Mouse (Mus musculus): ENCODE data around the gene Hoxa11.

Gene Hoxa11

DNA sequence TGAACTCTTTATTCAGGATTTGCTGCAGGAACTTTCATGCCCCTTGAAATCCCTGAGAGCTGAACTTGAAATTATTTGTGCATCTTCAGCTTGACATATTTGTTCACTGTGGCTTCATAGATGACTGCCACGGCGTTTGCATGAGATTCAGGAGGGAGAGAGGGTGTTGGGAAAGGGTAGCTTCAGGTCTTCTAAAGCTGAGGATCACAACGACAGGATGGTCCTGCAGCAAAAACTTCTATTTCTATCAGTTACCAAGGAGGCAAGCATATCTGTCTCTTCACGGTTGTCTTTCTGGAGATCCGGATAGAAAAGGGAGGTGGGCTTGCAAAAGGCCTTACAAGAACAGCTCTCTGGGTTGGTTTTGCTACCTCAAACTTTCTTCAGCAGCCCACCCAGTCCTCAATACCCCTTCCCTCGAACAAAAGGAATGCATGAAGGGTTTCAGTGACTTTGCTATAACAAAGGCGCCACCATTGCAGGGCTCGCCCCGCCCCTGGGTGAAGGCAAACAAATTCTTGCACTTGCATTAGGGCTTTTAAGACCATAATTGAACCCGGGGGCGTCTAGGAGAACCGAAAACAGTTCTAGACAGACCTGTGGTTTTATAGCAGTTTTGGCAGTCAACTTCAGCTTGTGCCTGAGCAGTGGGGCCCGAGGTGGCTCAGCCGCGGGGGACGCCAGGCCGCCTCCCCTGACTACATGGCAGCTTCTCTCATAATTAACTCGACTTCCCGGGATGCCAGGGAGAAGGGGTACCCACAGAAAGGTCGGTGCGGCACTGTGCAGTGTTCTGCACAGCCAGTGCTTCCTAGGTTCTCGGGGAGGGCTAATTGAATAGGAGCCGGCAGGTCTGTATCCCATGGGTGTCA, 2.4 kb upstream of the Hoxa11 start:
- DNase-seq (ENCODE audit: low spot score), result no peak

DNA sequence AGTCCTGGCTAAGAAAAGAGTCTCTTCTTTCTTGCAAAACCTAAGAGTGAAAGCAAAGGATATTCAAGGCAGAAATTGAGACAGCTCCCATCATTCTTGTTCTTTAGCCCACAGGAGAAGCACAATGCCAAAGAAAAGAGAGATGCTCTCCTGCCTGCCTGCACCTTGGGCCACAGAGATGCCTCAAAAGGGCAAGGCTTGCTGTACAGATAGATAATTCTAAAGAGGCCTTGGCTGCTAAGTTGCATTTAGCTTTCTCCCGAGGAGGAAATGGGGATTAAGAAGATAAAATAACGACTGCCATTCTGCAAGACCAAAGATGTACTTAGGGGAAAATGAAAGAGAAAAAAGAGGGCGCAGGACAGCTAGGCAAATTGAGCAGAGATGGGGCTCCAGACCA, 1.3 kb upstream of the Hoxa11 start:
- no peak for DNase-seq (ENCODE audit: low spot score)

DNA sequence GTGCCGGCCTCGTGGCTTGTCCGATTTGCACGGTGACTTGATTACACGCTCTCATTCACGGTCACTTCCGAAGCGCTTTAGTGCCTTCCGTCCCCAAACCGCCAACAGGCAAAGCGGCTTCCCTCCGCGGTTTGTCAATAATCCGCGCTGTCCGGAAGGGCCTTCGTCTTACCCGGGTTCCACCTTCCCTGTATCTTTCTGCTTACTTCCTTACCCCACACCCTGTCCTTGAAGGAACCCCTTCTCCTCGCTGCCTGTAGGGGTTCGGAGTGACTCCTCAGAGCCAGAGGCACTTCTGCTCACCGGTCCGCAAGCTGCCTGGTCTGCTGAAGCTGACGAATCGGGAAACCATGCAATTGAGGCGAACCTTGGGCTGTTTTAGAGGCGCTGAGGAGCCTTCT, 793 bp upstream of the Hoxa11 start:
- no peak for DNase-seq (ENCODE audit: low spot score)

DNA sequence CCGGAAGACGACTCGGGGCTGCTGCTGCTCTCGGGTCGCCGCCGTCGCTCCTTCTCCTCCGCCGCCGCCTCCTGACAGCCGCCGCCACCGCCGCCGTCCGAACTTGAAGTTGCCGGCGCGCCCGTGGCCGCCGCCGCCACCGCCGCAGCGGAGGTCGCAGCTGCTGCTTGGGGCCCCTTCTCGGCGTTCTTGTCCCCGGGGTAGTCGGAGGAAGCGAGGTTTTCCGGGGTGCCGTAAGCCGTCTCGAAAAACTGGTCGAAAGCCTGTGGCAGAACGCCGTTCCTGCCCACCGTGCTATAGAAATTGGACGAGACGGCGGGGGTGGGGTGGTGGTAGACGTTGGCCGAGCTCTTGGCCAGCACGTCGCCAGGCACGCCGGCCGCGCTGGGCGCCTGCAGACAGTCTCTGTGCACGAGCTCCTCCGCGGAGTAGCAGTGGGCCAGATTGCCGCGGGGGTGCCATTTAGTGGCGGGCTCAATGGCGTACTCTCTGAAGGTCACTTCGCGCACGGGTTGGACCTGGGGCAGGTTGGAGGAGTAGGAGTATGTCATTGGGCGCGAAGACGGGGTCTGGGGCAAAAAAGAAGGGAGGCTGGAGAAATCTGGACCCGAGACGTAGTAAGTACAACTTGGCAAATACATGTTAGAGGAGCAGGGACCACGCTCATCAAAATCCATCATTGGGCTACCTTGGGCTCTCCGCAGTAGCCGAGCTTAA, 412 bp downstream of the Hoxa11 start:
- DNase-seq (ENCODE audit: low spot score), result no peak

DNA sequence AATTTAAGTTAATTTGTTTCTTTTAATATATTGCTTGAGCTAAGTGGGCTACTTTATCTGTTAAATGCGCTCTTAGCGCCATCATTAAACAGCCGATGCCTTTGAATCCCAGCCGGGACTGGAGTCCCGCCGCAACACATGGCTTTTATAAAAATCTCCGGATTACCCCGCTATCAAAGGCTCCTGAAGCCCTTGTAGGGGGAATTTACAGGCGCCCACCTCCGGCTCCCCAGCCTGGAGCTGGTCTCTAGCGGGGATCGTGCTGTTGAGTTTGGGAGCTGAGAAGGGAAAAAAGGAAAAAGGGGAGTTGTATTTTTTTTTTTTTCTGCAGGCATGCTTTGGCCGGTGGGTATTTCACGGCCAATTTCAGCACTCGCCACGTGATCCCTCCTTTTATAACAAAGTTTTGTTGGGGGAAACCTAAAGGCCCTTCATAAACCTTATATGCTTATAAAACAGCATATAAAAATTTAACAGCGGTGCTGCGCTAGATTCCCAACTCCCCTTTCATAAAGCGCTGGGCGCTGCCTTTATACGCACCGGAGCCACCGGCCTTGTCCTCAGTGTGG, 1.1 kb downstream of the Hoxa11 start:
- no peak for DNase-seq (ENCODE audit: low spot score)

DNA sequence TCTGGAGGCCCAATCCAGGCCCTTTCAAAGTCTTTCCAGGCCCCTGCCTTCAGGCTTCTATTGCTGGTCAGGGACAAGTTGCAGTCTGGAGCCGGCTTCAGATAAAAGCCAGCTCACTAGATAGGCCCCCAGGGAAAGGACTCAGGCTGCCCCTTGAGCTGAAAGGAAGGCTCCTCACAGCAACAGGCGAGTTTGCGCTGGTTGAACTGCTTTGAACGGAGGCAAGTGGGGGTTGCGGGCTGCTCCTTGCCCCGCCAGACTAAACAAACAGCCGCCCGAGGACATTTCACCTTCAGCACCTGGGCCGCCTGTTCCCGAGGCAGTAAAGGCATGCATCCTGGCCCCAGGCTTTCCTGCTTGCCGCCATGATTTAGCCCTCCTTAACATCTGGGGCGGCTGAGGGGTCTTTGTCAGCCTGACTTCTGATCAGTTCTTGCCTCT, 1.9 kb downstream of the Hoxa11 start:
- no peak for DNase-seq (ENCODE audit: low spot score)

DNA sequence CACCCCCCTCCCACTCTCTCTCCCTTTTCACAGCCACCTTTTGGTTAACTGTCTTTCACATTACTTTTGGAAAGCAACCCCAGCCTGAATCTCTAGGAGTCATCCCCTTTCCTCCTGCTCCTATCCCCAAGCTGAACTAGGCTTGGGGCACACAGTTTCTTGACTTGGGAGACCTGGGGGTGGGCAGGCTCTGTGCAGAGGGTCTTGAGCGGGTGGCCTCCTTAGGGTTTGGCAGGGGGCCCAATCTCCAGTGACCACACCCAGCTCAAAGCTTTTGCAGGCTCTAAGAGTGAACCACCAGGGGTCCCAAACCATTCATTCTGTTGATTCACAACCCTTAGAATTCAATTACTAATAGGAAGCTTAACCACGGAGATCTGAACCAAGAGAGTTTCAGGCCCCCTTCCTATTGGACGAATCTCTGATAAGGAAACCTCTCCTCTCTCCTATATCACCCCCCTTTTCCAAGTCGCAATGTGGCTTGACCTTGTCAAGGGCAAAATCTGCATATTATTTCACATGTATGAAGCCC, 2.7 kb downstream of the Hoxa11 start:
- DNase-seq (ENCODE audit: low spot score), result no peak

DNA sequence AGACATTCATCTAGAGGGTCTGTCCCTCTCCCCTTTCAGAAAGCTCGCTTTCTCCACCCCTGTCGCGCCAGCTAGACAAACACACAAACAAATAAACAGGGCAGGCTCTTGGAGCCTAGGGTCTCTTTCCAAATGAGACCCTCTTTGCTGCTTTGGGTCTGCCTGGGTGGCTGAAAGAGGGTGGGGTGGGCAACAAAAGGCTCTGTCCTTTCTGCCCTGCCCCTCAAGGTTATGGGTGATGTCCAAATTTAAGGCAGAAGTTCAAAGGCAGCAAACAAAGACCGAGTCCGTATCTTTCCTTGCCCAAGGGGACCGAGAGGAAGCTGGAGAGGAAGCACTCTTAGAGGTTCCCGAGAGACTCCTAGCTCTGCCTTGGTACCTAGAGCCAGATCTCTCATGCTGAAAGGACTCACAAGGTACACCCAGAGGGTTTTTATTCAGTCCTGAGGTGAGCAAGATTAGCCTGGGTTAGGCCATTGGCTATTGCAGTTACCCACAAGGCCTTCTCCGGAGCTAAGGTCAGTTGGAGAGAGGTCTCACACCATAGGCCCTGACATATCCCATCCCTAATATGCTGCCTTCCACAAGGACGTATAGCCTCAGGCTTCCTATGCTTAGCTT, 4.5 kb downstream of the Hoxa11 start:
- DNase-seq (ENCODE audit: low spot score), result no peak

DNA sequence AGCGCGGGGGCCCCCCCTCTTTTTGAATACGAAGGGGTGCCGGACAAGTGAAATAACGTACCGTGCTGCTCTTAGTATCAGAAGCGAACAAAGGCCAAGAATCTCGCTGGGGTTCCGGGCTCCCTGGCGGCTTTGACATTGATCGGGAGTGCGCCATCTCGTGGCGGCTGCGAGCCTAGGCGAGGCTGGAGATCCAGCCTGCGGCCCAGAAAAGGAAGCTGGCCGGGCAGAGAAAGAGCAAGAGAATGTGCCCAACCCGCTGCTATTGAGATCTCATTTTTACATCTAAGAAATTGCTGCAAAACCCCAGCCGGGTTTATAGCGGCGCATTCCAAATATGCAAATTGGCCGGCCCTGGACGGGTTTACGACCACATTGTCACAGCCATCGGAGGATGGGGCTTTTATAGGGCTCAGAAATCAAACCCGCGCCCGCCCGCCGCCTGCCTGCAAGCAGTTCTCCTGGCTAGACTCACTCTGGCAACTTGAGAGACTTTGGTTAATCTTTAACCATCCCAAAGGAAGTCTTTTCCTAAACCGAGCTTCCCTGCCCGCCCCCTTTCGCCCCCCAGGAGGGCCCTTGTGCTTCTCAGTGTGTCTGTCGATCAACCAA, 5.1 kb downstream of the Hoxa11 start, which contains the start of gene Hoxa10:
Gene Hoxa10, minus strand, starts transcription at position 466 of the 612 bp plus-strand sequence.
- no peak for DNase-seq (ENCODE audit: low spot score)

DNA sequence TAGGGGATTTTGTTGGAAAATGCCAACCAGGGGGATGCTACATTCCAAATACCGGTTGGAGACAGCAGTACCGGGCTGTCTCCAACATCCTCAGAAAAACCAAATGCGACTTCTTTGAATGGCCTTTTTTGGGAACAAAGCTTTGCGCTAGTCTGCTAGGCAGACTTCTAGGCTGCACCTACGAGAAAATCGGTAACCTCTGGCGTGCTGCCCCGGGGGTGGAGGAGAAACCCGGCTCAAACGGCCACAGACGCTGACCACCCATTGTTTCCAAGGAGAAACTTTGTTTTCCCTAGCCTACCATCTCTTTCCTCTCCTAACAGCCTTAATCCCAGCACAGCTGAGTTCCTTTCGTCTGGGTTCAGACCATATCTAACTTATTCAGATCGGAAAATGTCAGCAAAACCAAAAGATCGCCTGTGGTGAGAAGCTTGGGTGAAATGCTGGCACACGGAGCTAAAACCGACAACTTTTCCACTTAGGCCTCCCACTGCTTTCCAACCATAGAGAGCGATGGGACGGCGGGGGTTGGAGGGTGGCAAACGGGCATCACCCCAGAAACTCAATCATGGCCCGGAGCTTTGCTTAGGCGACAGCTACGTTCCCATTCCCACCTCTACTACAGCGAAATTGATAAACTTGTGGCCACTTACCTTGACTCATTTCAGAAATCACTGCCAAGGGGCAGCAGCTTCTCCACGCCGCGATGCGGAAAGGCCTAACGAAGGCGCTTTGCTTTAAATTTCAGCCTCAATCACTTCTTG, 5.8 kb downstream of the Hoxa11 start:
- no peak for DNase-seq (ENCODE audit: low spot score)

DNA sequence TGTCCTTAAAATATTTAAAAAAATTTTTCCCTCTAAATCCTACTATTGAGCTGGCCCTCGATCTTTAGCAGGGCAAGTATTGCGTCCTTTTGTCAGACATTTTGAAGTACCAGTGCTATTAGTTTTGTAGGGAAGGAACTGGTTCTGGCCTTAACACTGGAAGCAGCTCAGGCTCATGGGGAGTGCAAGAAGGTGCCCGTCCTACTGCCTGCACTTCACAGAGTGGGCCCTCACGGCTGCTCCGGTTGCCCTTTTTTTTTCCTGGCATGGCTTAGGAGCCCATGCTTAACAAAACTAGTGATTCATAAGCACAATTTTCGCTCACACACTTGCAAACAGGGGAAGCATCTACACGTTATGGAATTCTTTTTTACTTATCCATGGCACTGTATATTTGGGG, 6.6 kb downstream of the Hoxa11 start:
- DNase-seq (ENCODE audit: low spot score), result no peak

DNA sequence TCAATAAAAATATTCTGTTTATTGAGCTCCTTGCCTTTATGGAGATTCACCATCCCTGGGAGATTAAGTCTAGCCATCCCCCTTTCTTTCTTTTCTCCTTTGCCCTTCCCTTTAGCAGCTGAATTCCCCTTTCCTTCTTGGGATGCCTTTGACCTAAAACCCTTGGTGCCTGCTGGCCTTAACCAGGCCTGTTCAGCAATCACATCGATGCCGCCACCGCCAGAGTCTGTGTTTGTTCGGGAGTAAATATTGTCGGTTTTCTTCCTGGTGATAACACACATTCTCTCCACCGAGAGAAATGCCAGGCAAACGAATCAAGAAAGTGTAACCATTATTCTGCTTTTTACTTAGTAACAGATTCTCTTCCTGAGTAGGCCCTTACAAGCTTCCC, 7.5 kb downstream of the Hoxa11 start:
- DNase-seq (ENCODE audit: low spot score), result no peak

DNA sequence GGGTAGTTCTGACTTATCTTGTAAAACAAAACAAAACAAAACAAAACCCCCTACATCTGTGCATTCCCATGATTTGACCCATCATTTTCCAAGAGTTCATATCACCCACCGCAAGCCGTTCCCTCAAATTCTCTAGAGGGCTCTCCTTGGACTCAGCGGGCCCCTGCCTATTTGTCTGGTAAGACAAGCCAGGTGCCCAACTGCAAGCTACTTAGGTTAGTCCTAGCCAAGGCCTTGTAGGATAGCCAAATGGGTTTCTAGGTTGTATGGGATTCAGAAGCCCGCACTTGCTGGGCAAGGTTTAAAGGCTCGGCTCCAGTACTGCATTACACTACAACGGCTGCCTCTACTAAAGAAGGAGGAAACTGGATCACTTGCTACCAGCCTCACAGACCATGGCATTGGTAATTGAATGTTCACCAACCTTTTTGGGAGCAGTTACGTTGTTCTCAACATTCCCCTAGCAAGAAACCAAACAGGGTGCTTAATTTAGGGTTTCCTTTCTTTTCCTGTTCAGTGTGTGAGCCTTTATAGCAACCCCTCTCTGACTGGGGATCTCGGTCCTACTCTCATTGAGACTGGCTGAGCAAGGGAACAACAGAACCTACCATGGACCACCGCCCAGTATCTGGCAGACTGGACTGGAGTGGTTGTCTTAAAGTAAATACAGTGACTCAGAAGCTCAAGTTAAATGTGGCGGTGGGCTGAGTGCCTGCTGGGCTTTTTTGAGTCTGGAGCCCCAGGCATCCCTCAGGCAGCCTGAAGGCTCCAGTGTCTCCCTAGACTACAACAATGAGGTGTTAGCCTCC, 8.1 kb downstream of the Hoxa11 start:
- DNase-seq (ENCODE audit: low spot score), result no peak

DNA sequence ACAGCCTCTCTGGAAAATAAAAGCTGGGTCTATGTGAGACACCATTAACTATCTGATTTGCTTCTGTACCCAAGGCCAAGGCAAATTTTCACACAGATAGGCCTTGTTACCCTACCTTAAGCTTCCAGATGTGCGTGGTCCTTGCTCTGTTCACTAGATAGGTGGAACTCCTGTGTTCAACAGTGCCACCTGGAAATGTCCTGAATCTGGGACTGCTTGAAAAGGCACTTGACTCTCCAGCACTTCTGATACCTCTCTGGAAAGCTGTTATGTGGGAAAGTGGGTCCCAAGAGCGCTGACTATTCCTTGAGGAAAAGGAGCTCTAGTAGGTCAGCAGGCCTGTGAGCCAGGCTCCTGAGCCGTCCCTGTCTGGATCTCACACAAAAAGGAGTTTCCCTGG, 8.8 kb downstream of the Hoxa11 start:
- no peak for DNase-seq (ENCODE audit: low spot score)

DNA sequence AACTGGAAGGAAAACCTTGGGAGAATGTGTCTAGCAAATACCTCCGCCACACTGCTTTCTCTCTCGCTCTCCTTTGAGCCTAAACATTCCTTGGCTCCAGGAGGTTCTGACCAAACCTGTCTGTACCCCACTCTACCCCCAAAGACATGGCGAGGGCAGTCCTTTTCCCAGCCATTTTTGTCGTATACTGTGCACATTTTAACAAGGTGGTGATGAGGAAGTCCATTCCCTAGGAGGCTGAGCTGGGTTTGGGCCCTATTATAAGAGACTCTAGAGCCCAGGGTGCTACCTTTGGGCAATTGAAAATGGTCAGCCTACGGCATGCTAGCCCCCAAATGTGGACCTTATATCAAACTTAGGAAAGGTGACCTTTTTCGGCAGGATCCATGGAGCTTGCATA, 9.7 kb downstream of the Hoxa11 start:
- no peak for DNase-seq (ENCODE audit: low spot score)

DNA sequence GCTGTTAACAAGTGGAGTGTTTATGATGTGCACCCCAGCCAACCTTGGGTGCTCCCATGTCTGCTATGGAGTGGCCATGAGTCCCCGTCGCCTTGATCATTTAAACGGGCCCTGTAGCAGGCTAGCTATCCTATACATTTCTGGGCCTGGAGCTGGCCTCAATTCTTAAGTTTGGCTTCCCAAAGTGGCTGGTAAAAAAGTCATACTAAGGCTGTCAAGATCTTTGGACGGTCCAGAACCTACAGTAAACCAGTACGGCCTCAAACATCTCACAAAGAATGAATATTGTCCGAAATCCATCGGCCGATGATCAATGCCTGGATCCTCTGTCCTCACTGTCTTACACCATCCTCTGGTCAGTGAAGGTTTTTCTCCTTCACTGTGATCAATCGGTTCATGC, 10.3 kb downstream of the Hoxa11 start:
- DNase-seq (ENCODE audit: low spot score), result no peak

DNA sequence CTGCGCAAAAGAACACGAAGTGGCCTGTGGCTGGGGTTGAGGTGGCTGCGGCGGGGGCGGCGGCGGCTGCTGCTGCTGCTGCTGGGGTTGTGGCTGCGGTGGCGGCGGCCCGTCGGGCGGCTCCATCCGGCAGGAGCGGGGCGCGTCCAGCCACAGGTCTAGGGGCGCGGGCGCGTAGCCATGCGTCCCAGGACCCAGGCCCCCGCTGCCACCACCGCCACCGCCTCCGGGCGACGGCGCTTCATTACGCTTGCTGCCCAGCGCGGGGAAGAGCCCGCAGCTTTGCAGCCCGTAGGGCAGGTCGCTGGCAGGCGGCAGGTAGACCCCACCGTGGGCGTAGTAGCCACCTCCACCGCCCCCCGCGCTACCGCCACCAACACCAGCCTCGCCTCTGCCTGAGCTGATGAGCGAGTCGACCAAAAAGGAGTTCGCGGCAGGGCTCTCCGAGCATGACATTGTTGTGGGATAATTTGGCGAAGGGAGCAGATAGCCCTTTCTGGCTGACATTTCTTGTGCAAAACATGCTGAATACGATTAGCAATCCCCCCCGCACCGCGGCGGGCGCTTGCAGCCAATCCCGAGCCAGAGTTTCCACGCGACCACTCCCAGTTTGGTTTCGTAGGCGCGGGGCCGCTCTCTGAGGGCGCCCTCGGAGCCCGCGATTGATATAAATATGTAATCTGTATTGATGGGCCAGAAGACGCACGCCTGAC, 11.0 kb downstream of the Hoxa11 start:
- no peak for DNase-seq (ENCODE audit: low spot score)

DNA sequence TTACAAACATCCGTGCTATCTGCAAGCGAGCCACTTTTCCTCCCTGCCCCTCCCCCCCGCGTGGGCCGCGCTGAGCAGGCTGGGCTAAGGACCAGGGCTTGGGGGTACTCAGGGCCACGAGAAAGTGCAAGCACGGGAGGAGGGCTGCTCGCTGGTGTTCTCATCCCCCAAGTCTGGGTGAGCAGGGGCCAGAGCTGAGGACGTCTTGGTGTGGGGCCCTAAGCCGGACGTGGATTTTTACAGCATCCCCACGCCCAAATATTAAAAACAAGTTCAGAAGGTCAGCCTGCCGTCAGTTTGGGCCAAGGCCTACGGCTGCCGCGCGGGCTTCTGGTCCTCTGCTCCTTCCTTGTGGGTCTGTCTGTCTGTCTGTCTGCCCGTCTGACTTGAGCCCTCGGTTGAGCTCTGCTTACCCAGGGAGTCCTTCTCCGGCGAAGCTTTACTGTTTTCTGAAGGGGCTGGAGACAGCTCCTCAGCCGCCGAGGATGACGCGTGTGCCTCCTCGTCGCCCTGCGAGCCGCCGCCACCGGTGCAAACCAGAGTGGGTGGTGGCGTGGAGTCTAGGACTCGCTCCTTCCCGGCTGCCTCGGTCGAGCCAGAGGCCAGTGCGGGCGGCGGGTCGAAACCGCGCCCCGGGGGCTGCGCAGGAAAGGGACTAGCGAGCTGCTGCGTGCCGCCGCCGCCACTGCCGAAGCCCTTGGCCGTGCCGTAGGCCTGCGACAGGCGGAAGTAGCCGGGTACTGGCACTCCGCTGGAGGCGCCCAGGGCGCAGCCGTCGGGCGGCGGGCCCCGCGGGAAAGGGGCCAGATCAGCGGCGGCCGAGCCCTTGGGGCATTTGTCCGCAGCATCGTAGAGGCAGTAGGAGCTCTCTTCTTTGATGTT, 11.8 kb downstream of the Hoxa11 start:
- DNase-seq (ENCODE audit: low spot score), result no peak

Data from ovary, adult 18-20 months (tissue).